Mouse (Mus musculus): ENCODE results near the gene Ttyh2.

- TF ChIP-seq GATA1 (IDR thresholded peaks at IDR 0.05; ENCODE audit: borderline replicate concordance, low read length) (no peak), FLI1 (IDR thresholded peaks at IDR 0.05; ENCODE audit: low read length) (no peak)
These were observed 29.1 kb downstream of the Ttyh2 start for GRCm38 (mm10) chr11:114704071-114704913.

All from megakaryocyte, embryonic 14.5 days (primary cell).